Mouse (Mus musculus) megakaryocyte, embryonic 14.5 days (primary cell): ENCODE results near the gene Hecw2. TPM values are rescaled to one million over a fixed set of nuclear protein-coding genes. Genes with fewer than 3 reads are reported as not detected.

Experiments used
- H3K27me3 ChIP-seq: replicated peaks from 2 replicates; pipeline ENCODE3; 2012; ENCODE audit warnings: inconsistent platforms
- H3K36me3 ChIP-seq: replicated peaks from 2 replicates; pipeline ENCODE3; 2012; ENCODE audit warnings: low read length, inconsistent platforms, mixed read lengths
- H3K4me1 ChIP-seq: 2 replicates; pipeline ENCODE4 v1.6.1; 2012; ENCODE audit warnings: inconsistent platforms
- H3K4me3 ChIP-seq: replicated peaks from 2 replicates; pipeline ENCODE3; 2012; ENCODE audit warnings: moderate library complexity, mild to moderate bottlenecking, inconsistent platforms
- H3K9me3 ChIP-seq: 2 replicates; pipeline ENCODE4 v1.6.1; 2012; ENCODE audit warnings: inconsistent platforms
- FLI1 ChIP-seq: IDR thresholded peaks from 2 replicates; pipeline ENCODE4 v1.6.1; 2012; ENCODE audit warnings: low read length, inconsistent platforms, mixed read lengths
- GATA1 ChIP-seq: IDR thresholded peaks from 3 replicates; pipeline ENCODE4 v1.6.1; 2012; ENCODE audit warnings: mixed read lengths, low read length, inconsistent platforms, borderline replicate concordance
- polyA plus RNA-seq: library from polyadenylated mRNA; stranded (reverse); fragments of >175 nt; gene quantifications from 2 replicates; pipeline ENCODE4 v1.2.3, GENCODE M21; 2012; ENCODE audit warnings: low replicate concordance; ENCODE audit not compliant: insufficient read depth

The Hecw2 gene
- polyA plus RNA-seq, 1 experiment: not detected

DNA sequence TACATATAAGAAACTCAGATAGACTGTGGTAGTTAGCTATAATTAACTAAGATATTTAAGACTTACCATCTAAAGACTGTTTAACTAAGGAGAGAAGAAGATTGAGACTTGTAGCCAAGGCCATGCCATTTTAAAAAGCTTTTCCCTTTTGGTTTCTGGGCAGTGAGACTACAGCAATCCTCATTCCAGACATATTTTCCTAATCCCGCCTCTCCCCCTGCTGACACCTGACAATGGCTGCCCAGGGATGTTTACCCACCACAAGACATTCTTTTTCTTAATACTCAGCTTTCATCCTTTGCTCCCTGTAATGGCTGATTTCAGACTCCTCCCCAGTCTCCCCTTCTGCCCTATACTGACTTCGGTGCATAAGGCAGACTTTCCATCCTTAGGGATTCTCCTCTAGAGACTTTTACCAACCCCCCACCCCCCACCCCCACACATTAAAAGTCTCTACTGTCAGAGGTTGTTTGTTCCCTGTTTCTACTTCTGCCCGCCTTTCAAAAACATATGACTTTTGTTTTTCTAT, 328.5 kb downstream of the Hecw2 start:
- H3K9me3 ChIP-seq: no peaks in the 10 kb centered on the region
- H3K36me3 ChIP-seq: no peaks in the 10 kb centered on the region
- TF ChIP-seq GATA1: no peak
- TF ChIP-seq FLI1: no peak
- H3K4me1 ChIP-seq: peaks cover 3% of the 10 kb centered on the region; the same call in 1 of the 2 replicates
- no peaks in the 10 kb centered on the region for H3K27me3 ChIP-seq
- no peak overlapping the region for H3K4me3 ChIP-seq

GRCm38 (mm10) chr1:53864046-53864445, 330.9 kb downstream of the Hecw2 start:
- Histone ChIP-seq H3K4me1 (peaks cover 8% of the 10 kb centered on the region), H3K36me3 (no peaks in the 10 kb centered on the region), H3K27me3 (no peaks in the 10 kb centered on the region), H3K4me3 (no peak overlapping the region), H3K9me3 (no peaks in the 10 kb centered on the region)
- TF ChIP-seq FLI1: no peak
- no peak for TF ChIP-seq GATA1

- Histone ChIP-seq H3K36me3 (no peaks in the 10 kb centered on the region), H3K4me3 (no peak overlapping the region), H3K27me3 (no peaks in the 10 kb centered on the region), H3K4me1 (peaks cover 29% of the 10 kb centered on the region), H3K9me3 (no peaks in the 10 kb centered on the region)
- TF ChIP-seq GATA1 (no peak), FLI1 (no peak)
These were observed 334.4 kb downstream of the Hecw2 start for GRCm38 (mm10) chr1:53860611-53861010.

- H3K36me3 ChIP-seq: no peaks in the 10 kb centered on the region
- TF ChIP-seq FLI1: no peak
- no peak for TF ChIP-seq GATA1
- H3K27me3 ChIP-seq: no peaks in the 10 kb centered on the region
- H3K4me1 ChIP-seq: peaks cover 31% of the 10 kb centered on the region
- no peak overlapping the region for H3K4me3 ChIP-seq
- no peaks in the 10 kb centered on the region for H3K9me3 ChIP-seq
These were observed 335.8 kb downstream of the Hecw2 start for GRCm38 (mm10) chr1:53859175-53859574.

GRCm38 (mm10) chr1:53856501-53857103, 338.4 kb downstream of the Hecw2 start:
- H3K36me3 ChIP-seq: no peaks in the 10 kb centered on the region
- H3K4me3 ChIP-seq: no peak overlapping the region
- no peaks in the 10 kb centered on the region for H3K9me3 ChIP-seq
- TF ChIP-seq GATA1 (no peak), FLI1 (no peak)
- peaks cover 33% of the 10 kb centered on the region for H3K4me1 ChIP-seq
- H3K27me3 ChIP-seq: no peaks in the 10 kb centered on the region

DNA sequence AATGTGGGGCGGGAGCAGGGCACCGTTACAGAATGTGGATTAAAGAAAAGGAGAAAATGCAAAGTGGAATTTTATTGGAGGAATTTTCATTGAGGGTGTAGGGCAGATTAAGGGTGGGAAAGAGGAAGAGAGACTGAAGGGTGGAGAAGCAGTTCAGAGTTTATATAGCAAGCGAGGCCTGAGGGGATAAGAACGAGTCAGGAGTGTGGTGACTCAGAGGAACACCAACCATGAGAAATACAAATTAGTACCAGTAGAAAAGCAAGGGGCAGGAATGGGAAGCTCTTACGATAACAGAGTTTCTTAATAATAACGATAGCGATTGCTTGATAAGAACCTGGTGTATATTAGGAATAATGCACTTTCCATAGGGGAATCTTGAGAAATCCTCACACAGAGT, 339.2 kb downstream of the Hecw2 start:
- no peaks in the 10 kb centered on the region for H3K27me3 ChIP-seq
- no peaks in the 10 kb centered on the region for H3K9me3 ChIP-seq
- peaks cover 41% of the 10 kb centered on the region for H3K4me1 ChIP-seq
- H3K4me3 ChIP-seq: no peak overlapping the region
- TF ChIP-seq FLI1: no peak
- TF ChIP-seq GATA1: no peak
- no peaks in the 10 kb centered on the region for H3K36me3 ChIP-seq

DNA sequence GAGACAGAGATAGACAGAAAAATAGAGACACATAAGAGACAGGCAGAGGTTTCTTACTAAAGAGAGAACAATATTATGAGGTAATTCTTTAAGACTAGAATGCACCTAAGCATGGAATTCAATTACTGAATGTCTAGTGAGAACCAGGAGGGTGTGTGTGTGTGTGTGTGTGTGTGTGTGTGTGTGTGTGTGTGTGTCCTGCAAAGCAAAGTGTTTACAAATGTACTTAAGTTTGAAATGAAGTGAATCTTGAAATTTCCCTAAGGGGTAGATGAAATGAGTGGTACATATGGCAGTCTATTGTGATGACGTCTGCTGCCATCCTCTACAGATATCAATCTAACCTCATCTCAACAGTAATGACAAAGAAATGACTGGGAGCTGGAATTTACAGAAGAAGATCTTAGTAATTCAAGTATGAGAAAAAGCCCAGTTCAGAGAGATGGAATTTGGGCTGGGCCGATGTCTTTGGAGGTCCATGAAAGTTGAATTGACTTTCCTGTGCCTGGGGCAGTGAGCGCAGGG, 342.8 kb downstream of the Hecw2 start:
- H3K9me3 ChIP-seq: no peaks in the 10 kb centered on the region
- peaks cover 51% of the 10 kb centered on the region for H3K4me1 ChIP-seq
- no peaks in the 10 kb centered on the region for H3K27me3 ChIP-seq
- H3K4me3 ChIP-seq: no peak overlapping the region
- H3K36me3 ChIP-seq: no peaks in the 10 kb centered on the region
- TF ChIP-seq GATA1 (no peak), FLI1 (no peak)

- H3K36me3 ChIP-seq: no peaks in the 10 kb centered on the region
- TF ChIP-seq FLI1: 0 out of 2 replicates have a peak, but pooled peaks have one; percentile 17
- no peak for TF ChIP-seq GATA1
- H3K4me3 ChIP-seq: peak overlapping the region; percentile 83
- no peaks in the 10 kb centered on the region for H3K27me3 ChIP-seq
- peaks cover 43% of the 10 kb centered on the region for H3K4me1 ChIP-seq
- H3K9me3 ChIP-seq: no peaks in the 10 kb centered on the region
These were observed 343.6 kb downstream of the Hecw2 start for GRCm38 (mm10) chr1:53851334-53851733.

DNA sequence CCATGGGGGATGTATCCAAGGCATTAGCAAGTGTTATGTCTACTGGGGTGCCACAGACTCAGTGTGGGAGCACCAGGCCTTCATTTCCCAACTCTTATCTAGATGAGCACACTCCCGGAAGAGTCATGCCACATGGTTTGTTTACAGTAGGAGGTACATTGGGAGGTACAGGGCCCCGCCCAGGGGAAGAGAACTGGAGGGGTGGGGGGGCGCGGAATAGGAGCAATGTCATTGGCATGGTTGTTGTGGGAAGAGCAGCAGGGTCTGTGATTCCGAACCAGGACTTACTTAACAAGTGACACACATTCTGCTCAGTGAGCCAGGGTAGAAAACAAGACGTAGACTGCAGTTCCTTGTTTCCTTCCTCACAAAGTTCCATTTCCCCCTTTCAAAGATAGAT, 344.1 kb downstream of the Hecw2 start:
- TF ChIP-seq FLI1: no peak
- no peak for TF ChIP-seq GATA1
- H3K4me3 ChIP-seq: peak overlapping the region; percentile 81
- no peaks in the 10 kb centered on the region for H3K27me3 ChIP-seq
- peaks cover 43% of the 10 kb centered on the region for H3K4me1 ChIP-seq
- H3K36me3 ChIP-seq: no peaks in the 10 kb centered on the region
- H3K9me3 ChIP-seq: no peaks in the 10 kb centered on the region

- Histone ChIP-seq H3K4me3 (no peak overlapping the region), H3K36me3 (no peaks in the 10 kb centered on the region), H3K9me3 (no peaks in the 10 kb centered on the region), H3K27me3 (no peaks in the 10 kb centered on the region), H3K4me1 (peaks cover 46% of the 10 kb centered on the region)
- TF ChIP-seq GATA1 (no peak), FLI1 (no peak)
These were observed 348.2 kb downstream of the Hecw2 start for GRCm38 (mm10) chr1:53846665-53847237.
